ENCODE assay signal across 8 mouse cellular contexts in genomic region chr13:55601611-55602010, GRCm38 (mm10). TPM values are rescaled to one million over a fixed set of nuclear protein-coding genes. Genes with fewer than 3 reads are reported as not detected.
DNase-seq lines count a peak whose midpoint lies in the region.

No protein-coding gene starts in this region.

- peak; percentile 67 for DNase-seq in A20 (ENCODE audit: low read depth, low spot score)
- DNase-seq in R1 (ENCODE audit: low read depth, low spot score) = peak; percentile 81
- peak; percentile 84 to 92 for DNase-seq in cerebellum, postnatal 4 days (ENCODE audit: low spot score in 2 of 2)
- DNase-seq in heart, adult 8-10 months (ENCODE audit: low spot score) = peak; percentile 75
- peak; percentile 75 to 91 for DNase-seq in layer of hippocampus, adult 18-20 months (ENCODE audit: low spot score in 2 of 2)
- DNase-seq in lung, postnatal 10 days = peak; percentile 87
- DNase-seq in retina, embryonic 14.5 days (ENCODE audit: low spot score) = peak; percentile 96
- DNase-seq in thymus, postnatal 4 days = peak; percentile 94

RNA-seq across cellular contexts. Expression of gene B4galt7, which starts 1.9 kb away (rescaled TPM):
- total RNA-seq in heart, adult 8-10 months (2022) = 1 to 10 TPM; 8.0 to 9.1 (median 8.8) TPM
- 10 to 100 TPM; 25.9 to 26.7 TPM for total RNA-seq in layer of hippocampus, adult 18-20 months (2021)

RNA-seq across cellular contexts. Expression of gene Caml, which starts 21.2 kb away (rescaled TPM):
- 10 to 100 TPM; 10.1 to 12.8 (median 11.7) TPM for total RNA-seq in heart, adult 8-10 months (2022)
- total RNA-seq in layer of hippocampus, adult 18-20 months (2021) = 10 to 100 TPM; 43.3 to 47.6 TPM

RNA-seq across cellular contexts. Expression of gene Tmed9, which starts 28.1 kb away (rescaled TPM):
- total RNA-seq in heart, adult 8-10 months (2022) = 100 to 1,000 TPM in 1 of 4 experiments, 10 to 100 TPM in 3; 80.6 to 102 (median 90.0) TPM
- 100 to 1,000 TPM; 134 to 146 TPM for total RNA-seq in layer of hippocampus, adult 18-20 months (2021)

RNA-seq across cellular contexts. Expression of gene Fam193b, which starts 30.7 kb away (rescaled TPM):
- total RNA-seq in heart, adult 8-10 months (2022) = 10 to 100 TPM; 11.5 to 18.3 (median 13.6) TPM
- total RNA-seq in layer of hippocampus, adult 18-20 months (2021) = 10 to 100 TPM; 77.6 to 79.0 TPM

RNA-seq across cellular contexts. Expression of gene Ddx46, which starts 33.2 kb away (rescaled TPM):
- 10 to 100 TPM; 17.7 to 24.8 (median 20.2) TPM for total RNA-seq in heart, adult 8-10 months (2022)
- total RNA-seq in layer of hippocampus, adult 18-20 months (2021) = 10 to 100 TPM; 38.4 to 44.6 TPM

Comparison
In these comparisons a context has a peak if more than half of its experiments do, and no peak if none do; other contexts are left out.
1. Peak in every context shown above with its lines: DNase-seq.